Mouse (Mus musculus) hindbrain, embryonic 16.5 days (tissue): ENCODE data around the gene Fam243. TPM values are rescaled to one million over a fixed set of nuclear protein-coding genes. Genes with fewer than 3 reads are reported as not detected.

ENCODE experiments used
- ATAC-seq: fragments of 200-750 bp; cut with Nextera tagmentation; 2 replicates; pipeline ENCODE4 v1.8.0; 2017; ENCODE audit warnings: moderate TSS enrichment, moderate library complexity
- H3K27ac ChIP-seq: fragments of 300-500 bp; sonication (generic); 2 replicates; pipeline ENCODE4 v1.5.1; 2014; ENCODE audit warnings: low read depth, mild to moderate bottlenecking, control low read depth, low read length, moderate library complexity
- H3K27me3 ChIP-seq: fragments of 300-500 bp; sonication (generic); replicated peaks from 2 replicates; pipeline ENCODE4 v1.6.1; 2014; ENCODE audit warnings: low read length; ENCODE audit not compliant: control insufficient read depth, insufficient read depth
- H3K36me3 ChIP-seq: fragments of 300-500 bp; sonication (generic); 2 replicates; pipeline ENCODE4 v1.6.1; 2014; ENCODE audit warnings: mild to moderate bottlenecking, low read length, moderate library complexity, mixed read lengths; ENCODE audit not compliant: control insufficient read depth, insufficient read depth
- H3K4me1 ChIP-seq: fragments of 300-500 bp; sonication (generic); 2 replicates; pipeline ENCODE4 v1.6.1; 2014; ENCODE audit warnings: low read depth, low read length; ENCODE audit not compliant: control insufficient read depth, insufficient read depth
- H3K4me2 ChIP-seq: fragments of 300-500 bp; sonication (generic); 2 replicates; pipeline ENCODE4 v1.6.1; 2014; ENCODE audit warnings: mild to moderate bottlenecking, low read length, control low read depth, moderate library complexity
- H3K4me3 ChIP-seq: fragments of 300-500 bp; sonication (generic); 2 replicates; pipeline ENCODE4 v1.5.1; 2014; ENCODE audit warnings: mild to moderate bottlenecking, low read length, control low read depth, moderate library complexity
- H3K9ac ChIP-seq: fragments of 300-500 bp; sonication (generic); 2 replicates; pipeline ENCODE4 v1.6.1; 2014; ENCODE audit warnings: low read depth, mild to moderate bottlenecking, control low read depth, low read length, moderate library complexity
- H3K9me3 ChIP-seq: fragments of 300-500 bp; sonication (generic); 2 replicates; pipeline ENCODE4 v1.6.1; 2014; ENCODE audit warnings: mild to moderate bottlenecking, low read length, moderate library complexity; ENCODE audit not compliant: control insufficient read depth
- WGBS: fragments of 180-500 bp; shearing (Covaris S2); extraction: QIAGEN DNeasy Blood & Tissue Kit; methylation state at CpG from one replicate; pipeline ENCODE4 v1.1.7; 2014; 5-methylcytosine and 5-hydroxymethylcytosine counted together
- polyA plus RNA-seq: library from polyadenylated mRNA; unstranded; fragments of >200 nt; fragmentation: Nextera tagmentation; extraction: Ambion mirVana; gene quantifications from 2 replicates; pipeline ENCODE4 v1.2.1, GENCODE M21; 2015

The Fam243 gene
- polyA plus RNA-seq, 1 experiment from 2014 or later: not detected

GRCm38 (mm10) chr16:92307947-92308346 lies 13.3 kb downstream of the Fam243 start:
- no peaks in the 10 kb centered on the region for H3K9me3 ChIP-seq
- peaks cover 23% of the 10 kb centered on the region for H3K36me3 ChIP-seq
- no peak for ATAC-seq
- no peak overlapping the region for H3K4me3 ChIP-seq
- no peaks in the 10 kb centered on the region for H3K27me3 ChIP-seq
- peaks cover under 1% of the 10 kb centered on the region for H3K4me1 ChIP-seq
- WGBS: 80% methylated on average over 3 of the region's 3 CpGs
- no peak overlapping the region for H3K9ac ChIP-seq
- H3K4me2 ChIP-seq: no peak overlapping the region
- no peak overlapping the region for H3K27ac ChIP-seq

DNA sequence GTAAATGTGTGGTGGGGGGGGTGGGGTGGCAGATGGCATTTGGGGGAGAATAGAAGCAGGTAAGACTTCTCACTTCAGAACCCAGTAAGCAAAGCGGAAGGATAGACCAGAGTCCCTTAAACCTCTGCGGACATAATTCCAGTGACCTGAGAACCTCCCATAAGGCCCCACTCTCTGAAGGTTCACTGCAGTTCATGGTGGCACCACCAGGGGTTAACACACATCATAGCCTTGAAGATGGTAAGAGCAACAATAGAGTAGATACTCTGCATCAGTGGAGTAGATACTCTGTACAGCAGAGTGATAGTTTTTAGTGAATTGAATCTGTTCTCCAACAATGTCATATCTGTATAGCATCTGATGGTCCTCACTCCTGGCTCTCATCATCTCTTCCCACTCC lies 15.7 kb downstream of the Fam243 start:
- Histone ChIP-seq H3K27ac (no peak overlapping the region), H3K36me3 (peaks cover 13% of the 10 kb centered on the region; the same call in 1 of the 2 replicates), H3K9me3 (no peaks in the 10 kb centered on the region), H3K27me3 (no peaks in the 10 kb centered on the region), H3K9ac (no peak overlapping the region), H3K4me2 (no peak overlapping the region), H3K4me3 (no peak overlapping the region), H3K4me1 (peaks cover 14% of the 10 kb centered on the region)
- 96% methylated on average over 2 of the region's 2 CpGs for WGBS
- no peak for ATAC-seq

DNA sequence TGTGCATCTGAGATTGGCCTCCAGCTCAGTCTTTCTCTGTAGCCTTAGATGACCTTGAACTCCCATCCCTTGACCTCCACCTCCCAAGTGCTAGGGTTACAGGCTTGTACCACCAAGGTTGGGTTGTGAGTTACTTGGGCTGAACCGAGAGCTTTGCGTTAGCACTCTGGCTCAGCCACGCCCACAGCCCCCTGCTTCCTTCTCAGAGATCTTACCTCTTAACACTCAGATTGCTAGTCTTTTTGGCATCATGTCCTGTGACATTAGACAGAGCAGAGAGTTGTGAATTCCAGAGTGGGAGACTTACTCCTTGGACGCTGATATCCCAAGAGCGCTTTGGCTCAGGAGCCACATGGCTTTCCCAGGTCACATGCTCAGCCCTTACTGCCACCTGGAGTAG lies 18.7 kb downstream of the Fam243 start:
- H3K4me3 ChIP-seq: peak overlapping the region; percentile 65; the same call in 1 of the 2 replicates

GRCm38 (mm10) chr16:92301989-92302388 lies 19.3 kb downstream of the Fam243 start:
- H3K4me1 ChIP-seq: peaks cover 19% of the 10 kb centered on the region
- peak overlapping the region; percentile 79 for H3K9ac ChIP-seq
- peak overlapping the region; percentile 78 for H3K4me2 ChIP-seq
- no peaks in the 10 kb centered on the region for H3K27me3 ChIP-seq
- 30% methylated on average over 5 of the region's 5 CpGs for WGBS
- H3K27ac ChIP-seq: peak overlapping the region; percentile 65
- peaks cover 11% of the 10 kb centered on the region; the same call in 1 of the 2 replicates for H3K36me3 ChIP-seq
- peak overlapping the region; percentile 65 for H3K4me3 ChIP-seq
- ATAC-seq: no peak
- H3K9me3 ChIP-seq: no peaks in the 10 kb centered on the region

More for the DNA sequence above, 18.7 kb downstream of the Fam243 start:
- Histone ChIP-seq H3K9ac (peak overlapping the region; percentile 79; the same call in 1 of the 2 replicates), H3K36me3 (peaks cover 13% of the 10 kb centered on the region; the same call in 1 of the 2 replicates), H3K4me2 (peak overlapping the region; percentile 78), H3K4me1 (peaks cover 19% of the 10 kb centered on the region), H3K9me3 (no peaks in the 10 kb centered on the region), H3K27ac (peak overlapping the region; percentile 65), H3K27me3 (no peaks in the 10 kb centered on the region)
- no peak for ATAC-seq
- 75% methylated on average over 5 of the region's 5 CpGs for WGBS

DNA sequence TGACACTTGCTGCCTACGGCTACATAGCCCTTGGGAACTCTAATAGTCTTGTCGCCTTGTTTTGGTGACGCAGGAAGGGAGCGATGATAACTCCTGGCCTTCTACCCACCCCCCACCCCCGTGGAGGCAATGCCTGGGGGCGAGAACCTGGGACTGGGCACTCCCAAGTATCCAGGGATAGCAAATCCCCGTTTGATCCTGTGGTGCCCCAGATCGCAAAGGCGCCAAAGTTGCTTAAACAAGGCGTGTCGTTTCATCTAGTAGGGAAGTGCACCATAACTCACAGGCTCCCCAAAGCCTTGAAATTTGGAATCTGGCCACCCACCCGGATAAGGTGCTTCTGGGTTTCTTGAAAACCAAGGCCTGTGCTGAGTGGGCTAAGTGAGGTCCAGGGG lies 19.8 kb downstream of the Fam243 start:
- WGBS: 1% methylated on average over 12 of the region's 12 CpGs
- Histone ChIP-seq H3K4me2 (peak overlapping the region; percentile 78), H3K9ac (peak overlapping the region; percentile 79), H3K27me3 (no peaks in the 10 kb centered on the region), H3K4me3 (peak overlapping the region; percentile 65), H3K36me3 (peaks cover 10% of the 10 kb centered on the region; the same call in 1 of the 2 replicates), H3K4me1 (peaks cover 19% of the 10 kb centered on the region), H3K9me3 (no peaks in the 10 kb centered on the region), H3K27ac (peak overlapping the region; percentile 65)
- ATAC-seq: peak; percentile 78

DNA sequence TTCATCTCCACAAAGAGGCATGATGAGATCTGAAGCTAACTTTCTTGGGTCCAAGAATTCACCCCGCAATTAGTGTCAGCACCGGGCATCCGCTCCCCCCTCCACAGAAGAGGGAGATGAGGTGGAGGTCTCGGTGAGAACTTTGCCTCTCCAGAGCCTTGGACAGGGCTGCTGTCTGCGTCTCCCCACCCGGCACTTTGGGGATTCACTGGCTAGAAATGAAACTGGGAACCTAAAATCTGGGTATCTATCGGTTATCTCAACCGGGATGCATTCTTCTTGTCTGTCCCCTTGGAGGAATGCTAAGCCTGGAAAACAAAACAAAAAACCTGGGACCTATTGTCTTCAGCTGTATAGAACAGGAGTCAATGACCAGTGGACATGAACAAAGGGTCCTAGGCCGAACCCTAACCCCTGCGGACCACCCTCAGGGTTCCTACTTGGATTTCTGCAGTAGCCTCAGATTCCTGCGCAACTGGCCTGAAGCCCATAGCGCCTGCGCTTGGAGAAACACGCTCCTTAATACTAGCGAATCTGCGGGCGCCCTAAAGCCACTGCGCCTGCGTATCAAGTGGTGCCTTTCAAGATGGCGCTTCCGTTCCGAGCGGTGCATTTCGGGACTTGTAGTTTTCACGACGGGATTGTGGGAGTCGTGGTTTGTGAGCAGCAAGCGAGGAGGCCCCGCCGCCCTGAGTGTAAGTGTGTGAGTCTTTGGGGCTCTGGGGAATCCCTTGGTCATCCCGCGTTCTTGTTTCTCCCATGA lies 20.4 kb downstream of the Fam243 start, which contains the start of gene Smim11:
TSS of gene Smim11 (plus strand) at position 638 of the 763 bp plus-strand sequence.
- peaks cover 19% of the 10 kb centered on the region for H3K4me1 ChIP-seq
- H3K36me3 ChIP-seq: peaks cover 6% of the 10 kb centered on the region; the same call in 1 of the 2 replicates
- peak within 1 kb of the TSS; percentile 68 for H3K27ac ChIP-seq
- H3K9ac ChIP-seq: peak within 1 kb of the TSS; percentile 79
- H3K27me3 ChIP-seq: no peaks in the 10 kb centered on the region
- ATAC-seq: peak; percentile 95
- H3K4me3 ChIP-seq: peak within 1 kb of the TSS; percentile 65
- H3K4me2 ChIP-seq: peak within 1 kb of the TSS; percentile 78
- no peaks in the 10 kb centered on the region for H3K9me3 ChIP-seq
- WGBS: 7% methylated on average over 32 of the region's 32 CpGs

GRCm38 (mm10) chr16:92295328-92295727 lies 25.9 kb downstream of the Fam243 start:
- no peak overlapping the region for H3K4me2 ChIP-seq
- no peaks in the 10 kb centered on the region for H3K9me3 ChIP-seq
- H3K27me3 ChIP-seq: no peaks in the 10 kb centered on the region; the same call in 1 of the 2 replicates
- H3K27ac ChIP-seq: no peak overlapping the region
- ATAC-seq: no peak
- H3K9ac ChIP-seq: no peak overlapping the region
- peaks cover 4% of the 10 kb centered on the region; the same call in 1 of the 2 replicates for H3K4me1 ChIP-seq
- H3K36me3 ChIP-seq: no peaks in the 10 kb centered on the region
- 81% methylated on average over 2 of the region's 2 CpGs for WGBS
- H3K4me3 ChIP-seq: no peak overlapping the region

DNA sequence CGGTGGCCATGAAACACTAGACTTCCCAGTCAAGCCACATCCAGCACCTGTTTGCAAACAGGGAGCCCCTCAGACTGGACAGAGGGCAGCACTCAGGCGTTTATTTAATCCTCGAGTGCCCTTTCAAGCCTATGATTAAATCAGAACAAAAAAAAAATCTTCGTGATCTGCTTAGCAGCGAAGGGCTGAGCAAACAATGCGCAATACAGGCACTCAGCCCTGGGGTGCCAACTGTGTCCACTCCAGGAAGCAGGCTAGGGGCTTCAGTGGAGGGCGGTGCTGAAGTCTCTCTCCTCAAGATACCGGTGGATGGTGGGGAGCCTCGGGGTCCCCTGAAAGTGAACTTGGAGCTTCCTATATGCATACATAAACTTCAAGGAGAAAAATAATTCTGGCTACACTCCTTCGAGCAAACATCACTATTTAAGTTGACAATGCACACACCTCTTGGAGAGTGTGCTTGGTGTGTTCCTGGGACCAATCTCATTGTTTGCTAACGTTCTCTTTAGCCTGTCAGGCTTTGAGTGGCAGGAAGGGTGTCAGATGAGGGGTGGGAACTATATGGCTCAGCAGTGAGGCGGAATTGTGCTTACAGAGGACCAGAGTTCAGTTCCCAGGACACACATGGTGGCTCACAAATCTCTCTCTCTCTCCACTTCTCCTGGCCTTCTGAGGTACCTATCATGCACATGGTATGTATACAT lies 26.8 kb downstream of the Fam243 start:
- WGBS: 56% methylated on average over 12 of the region's 12 CpGs
- H3K9me3 ChIP-seq: no peaks in the 10 kb centered on the region
- H3K36me3 ChIP-seq: no peaks in the 10 kb centered on the region
- H3K27ac ChIP-seq: no peak overlapping the region
- H3K4me1 ChIP-seq: no peaks in the 10 kb centered on the region
- no peak overlapping the region; the same call in 1 of the 2 replicates for H3K9ac ChIP-seq
- H3K27me3 ChIP-seq: no peaks in the 10 kb centered on the region; the same call in 1 of the 2 replicates
- H3K4me3 ChIP-seq: no peak overlapping the region
- H3K4me2 ChIP-seq: no peak overlapping the region
- no peak for ATAC-seq

DNA sequence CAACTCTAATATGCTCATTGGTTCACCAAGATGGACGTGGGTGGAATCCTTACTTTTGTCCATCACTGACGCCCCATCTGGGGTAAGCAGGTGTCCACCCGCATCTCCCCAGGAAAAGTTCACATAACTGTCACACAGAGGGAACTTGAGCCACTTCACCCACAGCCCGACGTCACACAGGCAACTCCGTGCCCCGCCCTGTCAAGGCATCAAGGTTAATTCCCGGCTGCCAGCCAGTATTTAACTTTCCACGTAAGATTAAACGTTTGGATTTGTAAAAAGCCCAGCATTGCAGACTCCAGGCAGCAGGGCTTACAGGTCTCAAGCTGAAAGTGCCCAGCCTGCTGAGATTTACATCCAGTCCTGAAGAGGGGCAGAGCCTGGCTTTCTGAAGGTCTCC lies 29.1 kb downstream of the Fam243 start, which contains the start of gene Kcne2:
TSS of gene Kcne2 (plus strand) at position 289 of the 400 bp plus-strand sequence.
- Histone ChIP-seq H3K4me3 (no peak within 1 kb of the TSS), H3K4me2 (no peak within 1 kb of the TSS), H3K9me3 (no peaks in the 10 kb centered on the region), H3K27me3 (no peaks in the 10 kb centered on the region; the same call in 1 of the 2 replicates), H3K9ac (no peak within 1 kb of the TSS), H3K36me3 (no peaks in the 10 kb centered on the region), H3K4me1 (no peaks in the 10 kb centered on the region), H3K27ac (no peak within 1 kb of the TSS)
- WGBS: 79% methylated on average over 10 of the region's 10 CpGs
- ATAC-seq: no peak
